Mouse (Mus musculus) gastrocnemius, adult 18-20 months (tissue): ENCODE data around the gene Hivep3. TPM values are rescaled to one million over a fixed set of nuclear protein-coding genes. Genes with fewer than 3 reads are reported as not detected.

Experiments used
- DNase-seq: peaks from one replicate; pipeline ENCODE4 v3.0.0; 2021; ENCODE audit warnings: low spot score
- long read RNA-seq, 2 experiments: library from polyadenylated mRNA; stranded (forward); transcript quantifications; one replicate each; pipeline ENCODE4 v2.0.0; 2021
- total RNA-seq, 2 experiments: library from RNA; stranded (reverse); gene quantifications; 2 replicates each; pipeline ENCODE4 v1.2.3; 2021

Hivep3 gene
- 1 to 10 TPM; 3.0 to 5.6 TPM for total RNA-seq
- long read RNA-seq, experiment 1: 0 reads
- long read RNA-seq, experiment 2, partial matches to known transcripts: 0 of 1 reads
- long read RNA-seq, experiment 2, other reads (novel, unspliced or antisense): 0 of 1 reads

DNA sequence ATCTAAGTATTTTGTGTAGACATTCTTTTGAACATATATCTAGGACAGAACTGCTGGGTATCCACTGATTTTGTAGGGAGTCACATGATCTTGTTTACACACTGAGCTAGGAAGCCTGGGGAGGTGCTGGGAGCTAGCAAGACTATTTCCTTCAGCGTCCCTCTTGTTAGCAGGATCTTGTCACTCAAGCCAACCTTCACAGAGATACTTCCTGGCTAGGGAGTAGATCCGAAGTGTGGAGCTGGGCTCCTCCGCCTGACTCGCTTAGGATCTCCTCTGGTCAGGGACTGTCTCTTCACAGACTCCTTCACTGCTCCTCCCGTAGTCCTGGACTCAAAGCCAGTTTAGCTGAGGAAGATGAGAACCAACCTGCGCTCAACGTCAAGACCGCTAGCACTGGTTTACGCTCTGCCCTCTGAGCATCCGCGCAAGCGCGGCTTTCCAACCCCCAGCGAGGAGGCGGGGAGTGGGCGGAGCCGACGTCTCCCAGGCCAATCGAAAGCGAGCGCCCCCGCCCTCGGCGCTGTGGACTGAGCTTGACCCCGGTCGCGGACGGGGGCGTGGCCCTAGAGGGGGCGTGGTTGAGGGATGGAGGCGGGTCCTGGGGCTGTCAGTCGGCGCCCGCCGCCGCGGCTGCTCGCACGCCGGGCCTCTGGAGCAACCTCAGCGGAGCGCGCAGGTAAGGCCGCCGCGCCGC is at the start of gene Hivep3:
Gene Hivep3 (plus strand): TSS at position 601 of the 697 bp plus-strand sequence.
- DNase-seq: peak; percentile 100

DNA sequence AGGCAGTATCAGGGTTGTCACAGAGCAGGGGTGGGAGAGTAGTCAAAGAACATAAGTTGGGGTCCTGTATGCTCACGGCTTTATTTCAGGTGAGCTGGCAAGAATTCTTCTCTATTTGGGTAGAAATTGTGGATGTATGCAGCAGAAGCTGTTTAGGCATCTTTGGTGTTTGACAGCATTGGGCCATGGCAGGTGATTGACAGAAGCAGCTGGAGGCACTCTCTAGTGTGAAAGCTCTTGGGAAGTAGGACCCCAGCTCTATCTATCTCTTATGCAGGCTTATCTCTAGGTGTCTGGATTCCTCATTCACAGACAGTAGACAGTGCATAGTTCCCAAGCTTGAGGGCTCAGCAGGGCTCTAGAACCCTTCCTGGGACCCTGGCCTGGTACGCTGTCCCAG is 47.8 kb upstream of the Hivep3 start:
- no peak for DNase-seq

DNA sequence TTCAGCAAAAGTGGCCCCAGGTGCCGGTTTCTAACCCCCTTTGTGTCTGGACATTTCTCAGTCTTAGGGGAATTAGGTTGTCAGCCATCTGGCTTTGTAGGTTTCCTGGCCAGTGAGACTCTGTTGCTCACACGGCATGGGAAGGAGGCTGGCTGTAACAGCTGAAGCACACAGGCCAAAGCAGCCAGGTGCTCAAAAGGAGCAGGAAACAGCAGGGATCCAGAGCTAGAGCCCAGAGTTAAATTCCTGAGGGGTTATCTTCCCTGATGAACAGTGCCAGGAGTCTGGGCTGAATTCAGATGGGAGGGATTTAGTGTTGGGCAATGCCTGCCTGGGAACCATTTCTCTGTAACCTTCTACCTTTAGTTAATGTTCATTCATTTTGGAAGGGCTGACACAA is 35.2 kb upstream of the Hivep3 start:
- DNase-seq: no peak

DNA sequence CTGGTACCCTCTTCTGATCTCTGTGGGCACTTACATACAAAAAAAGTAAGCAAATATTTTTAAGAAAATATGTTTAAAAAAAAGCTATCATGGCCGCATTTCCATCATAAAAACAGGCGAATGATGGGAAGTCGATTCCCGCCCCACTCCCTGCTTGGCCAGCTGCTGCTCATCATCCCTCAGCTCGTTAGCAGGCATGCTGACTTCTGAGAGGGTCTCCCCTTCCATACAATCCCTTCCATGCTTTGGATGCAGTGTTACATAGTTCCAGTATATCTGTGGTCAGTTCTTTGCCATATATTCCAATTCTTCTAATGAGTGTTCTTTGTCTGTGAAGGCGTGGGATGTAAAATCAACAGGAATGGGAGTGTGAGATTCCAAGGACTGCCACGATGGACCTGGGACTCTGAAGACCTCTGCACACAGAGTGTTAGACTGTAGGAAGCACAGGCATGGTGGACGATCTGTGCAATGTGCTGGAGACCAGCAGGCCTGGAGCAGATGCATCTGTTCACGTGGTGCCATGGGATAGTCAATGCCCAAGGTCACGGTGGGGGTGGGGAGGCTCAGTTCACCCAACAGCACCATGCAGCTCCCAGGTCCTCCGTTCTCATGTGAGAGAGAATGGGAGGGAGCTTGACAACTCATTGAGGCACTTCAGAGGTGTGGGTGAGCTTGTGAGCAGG is 32.2 kb upstream of the Hivep3 start:
- no peak for DNase-seq

DNA sequence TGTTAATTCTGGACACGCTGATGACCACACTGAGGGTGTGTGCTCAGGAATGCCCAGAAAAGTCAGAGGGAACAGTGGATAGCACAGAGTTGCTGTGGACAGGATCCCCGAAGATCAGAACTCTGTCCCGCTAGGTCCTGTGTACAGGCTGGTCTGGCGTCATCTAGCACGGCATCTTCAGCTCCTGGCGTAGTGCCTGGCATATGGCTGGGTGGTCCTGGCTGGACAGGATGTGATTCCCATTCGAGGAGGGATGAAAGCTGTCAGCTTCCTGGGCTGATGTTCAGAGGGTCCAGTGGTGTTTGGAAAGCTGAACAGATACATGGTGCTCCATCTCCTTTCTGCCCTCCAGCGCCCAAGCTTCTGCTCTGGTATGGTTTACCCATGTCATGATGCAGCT is 29.6 kb upstream of the Hivep3 start:
- no peak for DNase-seq

DNA sequence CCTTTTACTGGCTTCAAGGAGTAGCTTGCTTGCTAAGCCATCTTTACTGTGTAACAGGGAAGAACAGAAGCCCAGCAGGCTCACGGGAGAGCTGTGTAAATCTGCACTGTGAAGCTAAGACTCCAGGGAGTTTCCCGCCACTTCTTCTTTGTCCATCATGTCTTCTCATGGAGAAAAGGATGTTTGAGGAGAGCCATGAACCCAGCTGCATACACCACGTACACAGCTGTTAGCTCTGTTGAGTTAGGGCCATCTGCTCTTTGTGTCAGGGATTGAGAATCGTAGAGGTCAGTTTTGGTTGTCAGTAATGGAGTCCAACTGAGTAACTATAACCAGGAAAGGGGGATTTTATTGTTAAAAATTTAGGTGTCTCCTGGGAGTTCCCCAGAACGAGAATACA is 26.3 kb upstream of the Hivep3 start:
- no peak for DNase-seq

DNA sequence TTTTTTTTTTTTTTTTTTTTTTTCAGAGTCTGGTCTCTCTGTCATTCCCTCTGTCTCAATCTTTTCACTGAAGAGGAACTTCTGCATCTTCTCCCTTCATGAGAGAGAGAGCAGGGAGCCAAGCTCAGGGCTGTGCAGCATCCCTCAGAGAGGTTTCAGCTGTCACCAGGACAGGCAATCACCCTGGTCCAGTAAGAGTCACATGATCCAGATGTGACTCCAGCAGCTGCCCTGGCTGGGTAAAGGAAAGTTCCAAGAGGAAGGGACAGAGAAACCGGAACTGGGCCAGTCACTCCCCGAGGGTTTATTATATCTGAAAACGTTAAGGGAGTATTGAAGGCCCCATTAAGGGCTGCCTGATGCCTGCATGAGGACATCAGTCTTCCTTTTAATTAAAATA is 25.8 kb upstream of the Hivep3 start:
- DNase-seq: peak; percentile 14

DNA sequence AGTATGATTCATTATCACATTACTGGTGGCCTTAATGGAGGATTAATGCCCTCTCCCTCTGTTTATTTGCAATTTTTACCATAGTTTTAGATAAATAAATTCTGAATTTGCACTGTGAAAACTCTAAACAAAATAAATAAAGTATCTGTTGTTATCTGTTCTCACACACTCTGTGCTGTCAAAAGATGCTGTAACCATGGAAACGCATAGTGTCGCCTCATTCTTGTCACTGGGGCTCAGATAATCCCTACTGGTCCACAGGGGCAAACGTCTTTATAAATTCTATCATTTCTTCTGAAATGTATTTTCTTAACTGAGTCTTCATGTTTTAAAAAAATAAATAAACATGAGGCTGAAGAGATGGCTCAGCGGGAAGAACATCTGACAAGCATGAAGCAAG is 23.4 kb upstream of the Hivep3 start:
- DNase-seq: no peak

DNA sequence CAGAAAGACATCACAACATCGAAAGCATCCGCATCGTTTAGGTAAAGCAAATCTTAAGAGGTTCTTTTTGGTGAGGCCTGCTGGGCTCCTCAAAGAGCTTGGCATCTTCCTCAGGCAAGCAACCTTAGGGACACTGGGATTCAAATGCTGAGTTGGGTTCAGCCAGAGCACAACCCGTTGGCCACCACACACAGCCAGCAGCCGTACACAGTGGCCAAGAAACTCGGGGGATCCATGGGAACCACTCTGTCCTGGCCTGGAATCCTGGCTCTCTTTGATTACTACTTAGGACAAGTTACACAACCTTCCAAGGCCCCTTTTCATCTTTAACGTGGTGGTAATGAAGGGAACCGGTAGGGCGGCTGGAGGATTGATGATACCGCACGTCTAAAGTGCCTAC is 16.1 kb upstream of the Hivep3 start:
- DNase-seq: peak; percentile 50

DNA sequence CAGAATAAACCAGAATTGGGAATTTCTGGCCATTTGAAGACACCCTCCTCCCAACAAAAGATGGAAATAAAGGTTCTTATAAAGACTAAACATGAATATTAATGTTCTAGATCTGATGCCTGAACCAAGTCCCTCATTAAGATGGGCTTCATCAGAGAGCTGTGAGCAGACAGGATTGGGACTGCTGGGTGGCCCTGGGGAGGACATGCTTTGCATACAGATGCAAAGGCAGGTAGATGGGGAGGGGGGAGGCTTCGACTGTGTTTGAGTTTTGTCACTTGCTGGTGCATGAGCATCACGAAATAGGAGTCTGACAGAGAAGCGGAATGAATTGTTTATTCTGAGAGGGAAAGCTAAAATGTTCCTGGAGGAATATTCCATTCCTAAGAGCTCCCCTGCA is 12.1 kb upstream of the Hivep3 start:
- DNase-seq: no peak

DNA sequence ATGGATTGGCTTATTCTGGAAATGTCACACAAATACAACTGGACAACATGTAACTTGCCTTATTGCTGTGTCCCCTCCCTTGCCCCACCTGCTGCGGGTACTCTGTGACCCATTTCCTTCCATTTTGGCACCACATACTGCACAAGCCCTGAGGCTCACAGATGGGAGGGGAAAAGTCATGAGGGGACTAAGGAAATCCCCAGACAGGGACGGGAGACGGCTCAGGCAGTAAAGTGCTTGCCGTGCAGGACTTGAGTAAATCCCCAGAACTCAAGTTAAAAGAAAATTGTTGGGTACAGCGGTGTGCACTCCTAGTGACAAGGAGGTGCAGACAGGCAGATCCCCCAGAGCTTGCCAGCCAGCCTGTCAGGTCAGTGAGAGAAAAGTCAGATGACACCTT is 7.5 kb upstream of the Hivep3 start:
- no peak for DNase-seq

DNA sequence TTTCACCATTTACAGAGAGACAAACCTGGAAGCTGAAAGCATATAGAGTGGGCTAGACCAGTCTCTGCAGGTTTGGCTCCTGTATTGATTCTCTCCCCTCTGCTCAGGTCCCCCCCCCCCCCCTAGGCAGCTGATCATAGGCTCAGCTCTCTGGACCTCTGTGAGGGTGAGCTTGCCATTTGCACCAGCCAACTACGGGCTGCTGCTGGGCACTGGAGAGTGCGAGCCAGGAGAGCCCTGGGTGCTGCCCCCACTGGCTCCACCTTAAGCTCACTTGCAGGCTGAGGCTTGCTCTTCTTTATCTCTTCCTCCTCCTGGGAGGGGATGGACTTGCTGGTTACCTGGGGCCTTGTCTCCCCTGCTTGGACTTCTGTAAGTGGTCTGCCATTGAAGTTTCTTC is 5.7 kb upstream of the Hivep3 start:
- no peak for DNase-seq

DNA sequence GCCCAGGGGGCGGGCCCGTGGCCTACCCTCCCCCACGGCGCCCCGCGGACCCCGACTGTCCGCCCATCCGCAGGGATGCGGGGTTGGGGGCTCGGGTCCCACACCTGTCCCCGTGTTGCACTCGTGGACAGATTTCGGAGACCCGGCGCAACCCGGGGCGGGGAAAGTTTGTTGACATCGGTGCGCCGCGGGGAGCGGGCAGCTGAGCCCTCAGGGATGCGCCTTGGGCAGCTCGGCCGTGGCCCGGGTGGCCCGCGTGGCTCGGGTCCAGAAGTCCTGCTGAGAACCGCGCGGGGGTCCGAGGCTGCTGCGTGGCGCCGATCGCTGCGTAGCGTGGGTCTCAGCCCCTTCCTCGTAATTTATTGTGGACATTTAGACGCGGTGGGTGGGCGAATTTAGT is 358 bp downstream of the Hivep3 start:
- peak; percentile 21 for DNase-seq

DNA sequence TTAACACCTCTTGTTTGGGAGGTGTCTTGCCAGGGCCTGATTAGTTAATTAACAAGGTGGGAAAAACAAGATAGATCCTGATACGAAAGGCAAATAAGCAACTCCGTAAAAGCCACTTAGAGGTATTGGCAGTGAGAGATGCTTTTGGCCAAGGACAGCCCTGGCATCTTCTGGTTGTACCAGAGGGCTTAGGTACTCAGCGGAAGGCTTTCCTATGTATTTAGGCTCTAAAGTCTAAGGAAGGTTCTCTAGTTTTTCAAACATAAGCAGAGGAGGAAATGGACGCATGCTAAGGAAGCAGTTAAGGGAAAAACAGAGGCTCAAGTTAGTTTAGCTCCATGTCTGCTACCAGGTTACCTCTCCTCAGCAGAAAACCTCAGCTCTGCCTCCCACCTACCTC is 768 bp downstream of the Hivep3 start:
- DNase-seq: no peak

DNA sequence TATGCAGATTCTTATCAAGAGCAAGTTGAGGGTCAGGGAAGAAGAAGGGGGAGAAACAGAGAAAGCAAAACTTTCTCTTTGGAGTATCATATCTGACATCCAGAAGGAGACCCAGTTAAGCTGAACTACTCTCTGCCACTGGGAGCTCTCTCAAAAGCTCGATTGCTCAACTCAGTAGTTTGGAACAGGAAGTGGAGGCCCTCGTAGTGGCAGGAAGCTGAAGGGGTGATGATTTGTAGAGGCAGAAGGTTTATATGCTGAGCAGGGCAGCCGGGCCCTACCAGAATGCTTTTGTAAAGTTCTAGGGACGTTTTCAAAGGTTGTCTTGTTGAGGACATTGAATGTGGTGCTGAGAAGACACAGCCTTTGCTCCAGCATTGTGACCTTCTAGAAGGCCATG is 5.1 kb downstream of the Hivep3 start:
- peak; percentile 16 for DNase-seq

DNA sequence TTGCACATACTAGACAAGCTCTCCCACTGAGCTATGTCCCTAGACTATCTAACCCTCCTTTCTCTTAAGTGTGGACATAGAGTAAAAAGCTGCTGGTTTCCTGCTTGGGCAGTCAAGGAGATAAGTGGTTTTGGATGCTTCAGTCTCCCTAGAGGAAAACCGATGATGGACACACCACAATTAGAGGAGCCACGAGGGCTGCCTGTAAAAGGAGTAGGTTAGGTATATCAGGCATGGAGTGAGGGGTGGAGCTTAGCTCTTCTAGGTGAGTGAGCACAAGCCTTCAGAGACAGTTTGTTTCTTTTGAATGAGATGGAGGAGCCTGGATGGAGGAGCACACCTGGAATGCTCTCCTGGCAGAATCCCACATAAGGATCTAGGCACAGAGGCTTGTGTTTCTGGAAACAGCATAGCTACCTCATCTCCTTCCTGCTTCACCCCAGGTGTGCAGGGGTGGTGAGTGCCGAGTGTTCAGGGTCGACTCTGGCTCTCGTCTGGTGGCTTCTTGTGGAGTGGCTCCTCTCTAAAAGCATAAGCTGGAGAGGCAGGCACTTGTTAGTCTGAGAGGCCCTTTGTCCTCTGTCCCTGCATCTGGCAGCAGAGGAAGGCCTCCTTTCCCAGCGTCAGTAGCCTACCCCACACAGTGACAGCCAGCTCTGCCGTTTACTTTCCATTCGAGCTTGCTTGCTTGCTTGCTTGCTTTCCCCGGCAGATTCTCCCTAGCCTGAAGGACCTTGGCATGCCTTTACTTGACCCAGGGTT is 5.9 kb downstream of the Hivep3 start:
- no peak for DNase-seq

DNA sequence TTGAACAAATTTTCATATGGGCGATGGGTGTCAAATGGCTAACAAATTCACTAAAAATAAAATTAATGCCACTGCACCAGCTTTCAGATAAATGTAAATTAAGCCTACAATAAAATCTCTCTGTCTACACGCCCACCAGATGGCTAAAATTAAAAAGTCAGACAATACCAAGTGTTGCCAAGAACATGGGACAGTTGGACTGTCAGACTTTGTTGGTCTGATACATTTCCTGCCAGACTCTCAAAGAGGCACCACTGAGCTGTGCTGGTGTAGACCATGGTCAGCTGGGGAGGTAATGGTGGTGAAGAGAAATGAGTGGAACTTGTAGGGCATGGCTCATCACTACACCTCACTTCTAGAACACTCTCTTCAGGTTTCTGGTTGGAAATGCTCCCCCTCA is 14.8 kb downstream of the Hivep3 start:
- DNase-seq: no peak

DNA sequence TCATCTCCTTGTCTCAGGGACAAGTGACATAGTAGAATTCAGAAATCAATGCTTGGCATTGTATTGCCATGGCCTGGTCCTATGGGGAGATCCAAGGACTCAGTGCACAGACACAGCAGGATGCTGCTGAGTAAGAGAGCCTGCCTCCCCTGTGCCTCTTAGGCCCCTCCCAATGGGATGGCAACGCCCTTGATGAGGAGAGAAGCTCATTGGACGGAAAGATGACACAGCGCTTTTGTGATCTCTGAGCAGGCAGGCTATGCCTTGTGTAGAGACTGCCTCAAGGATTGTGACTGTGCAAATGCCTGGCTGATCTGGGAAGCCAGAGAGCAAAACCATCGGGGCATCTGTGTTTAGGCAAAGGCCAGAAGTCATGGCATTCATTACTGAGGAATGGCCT is 16.6 kb downstream of the Hivep3 start:
- no peak for DNase-seq

DNA sequence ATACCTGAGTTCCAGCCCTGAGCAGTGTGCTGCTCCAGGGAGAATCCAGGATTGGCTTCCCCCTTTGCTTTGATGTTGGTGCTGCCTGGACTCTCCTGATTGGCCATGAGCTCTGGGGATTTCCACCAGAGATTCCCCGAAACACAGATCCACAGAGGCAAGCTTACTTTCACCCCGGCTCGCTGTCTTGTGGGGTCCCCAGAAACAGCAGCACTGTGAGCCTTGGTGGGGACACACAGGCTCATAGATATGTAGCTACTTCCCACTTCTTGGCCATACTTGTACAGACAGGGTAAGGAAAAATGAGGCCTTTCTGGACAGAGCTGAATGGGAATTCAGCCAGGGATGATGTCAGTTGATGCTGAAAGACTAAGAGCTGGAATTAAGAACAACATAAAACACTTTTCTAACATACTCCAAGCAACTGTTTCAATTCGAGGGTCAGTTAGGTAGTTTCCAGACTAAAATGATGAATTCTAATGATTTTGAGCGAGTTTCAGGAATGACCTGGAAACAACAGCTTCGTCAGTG is 17.2 kb downstream of the Hivep3 start:
- peak; percentile 32 for DNase-seq

DNA sequence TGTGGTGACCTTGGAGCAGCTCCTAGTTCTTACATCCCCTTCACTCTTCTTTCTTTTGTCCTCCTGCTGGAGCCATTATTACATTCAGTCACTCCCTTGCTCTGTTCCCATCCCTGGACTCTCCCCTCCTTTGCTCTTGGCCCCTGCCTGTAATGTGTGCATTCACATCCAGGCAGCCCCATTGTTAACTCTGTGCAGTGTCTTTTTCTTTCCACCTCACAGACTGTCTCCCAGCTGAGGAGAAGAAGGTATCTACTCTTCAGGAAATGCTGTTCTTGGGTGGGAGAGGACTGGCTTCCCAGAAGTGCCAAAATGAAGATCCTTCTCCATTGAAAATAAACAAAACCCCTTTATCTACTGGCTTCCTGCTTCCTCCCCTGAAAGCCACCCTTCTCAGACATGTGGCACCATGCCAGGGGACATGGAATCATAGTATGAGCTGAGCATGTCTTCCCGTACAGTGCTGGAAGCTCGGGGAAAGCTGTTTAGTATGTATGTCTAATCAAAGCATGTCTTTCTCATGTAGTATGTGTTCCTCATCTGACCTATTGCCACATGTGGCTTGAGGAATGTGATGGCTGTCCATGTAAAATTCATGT is 17.9 kb downstream of the Hivep3 start:
- DNase-seq: no peak

DNA sequence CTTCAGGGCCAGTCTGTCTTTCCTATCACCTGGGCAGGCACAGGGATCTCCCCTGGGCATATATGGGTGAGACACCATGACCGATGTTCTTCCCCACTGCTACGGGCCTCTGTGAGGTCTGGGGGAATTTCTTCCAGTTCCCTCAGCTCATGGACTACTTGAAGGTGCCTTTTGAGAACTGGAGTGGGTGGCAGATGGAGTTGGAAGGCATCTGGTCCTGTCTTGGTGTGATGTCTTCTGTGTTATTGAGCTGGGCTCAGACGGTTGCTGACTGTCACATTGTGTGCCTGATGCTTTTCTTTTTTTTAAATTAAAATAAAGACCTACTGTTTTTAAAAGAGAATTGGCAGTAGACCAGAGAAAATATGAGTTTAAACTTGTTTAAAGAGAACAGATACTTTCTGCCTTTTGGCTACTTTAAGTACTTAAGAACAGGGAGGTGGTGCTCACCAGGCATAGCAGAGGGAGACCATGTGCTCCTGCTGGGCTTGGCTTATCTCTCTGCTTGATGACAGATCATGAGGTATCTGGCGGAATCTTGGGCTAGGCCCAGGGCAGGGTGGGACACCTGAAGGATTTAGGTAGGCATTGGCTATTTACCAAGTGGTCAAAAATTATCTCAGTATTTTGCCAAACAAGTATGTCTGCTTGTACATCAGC is 26.1 kb downstream of the Hivep3 start:
- DNase-seq: no peak
